Mouse (Mus musculus) neural tube, embryonic 12.5 days (tissue): ENCODE data around the gene Gps1. TPM values are rescaled to one million over a fixed set of nuclear protein-coding genes. Genes with fewer than 3 reads are reported as not detected.
"Not testable (repeated sequence)": the region's sequence is repeated elsewhere in the genome, so short reads cannot be mapped to it uniquely, and the experiment has no call there.

Experiments
- ATAC-seq: fragments of 200-750 bp; cut with Nextera tagmentation; 2 replicates; pipeline ENCODE4 v1.8.0; 2017; ENCODE audit warnings: low read depth, mild to moderate bottlenecking, moderate TSS enrichment, moderate library complexity; ENCODE audit not compliant: low FRiP score
- H3K27ac ChIP-seq: fragments of 300-500 bp; sonication (generic); 2 replicates; pipeline ENCODE4 v1.5.1; 2016
- H3K27me3 ChIP-seq: fragments of 300-500 bp; sonication (generic); replicated peaks from 2 replicates; pipeline ENCODE4 v1.6.1; 2016; ENCODE audit warnings: mild to moderate bottlenecking
- H3K36me3 ChIP-seq: fragments of 300-500 bp; sonication (generic); 2 replicates; pipeline ENCODE4 v1.6.1; 2016; ENCODE audit warnings: mild to moderate bottlenecking
- H3K4me1 ChIP-seq: fragments of 300-500 bp; sonication (generic); 2 replicates; pipeline ENCODE4 v1.6.1; 2016
- H3K4me2 ChIP-seq: fragments of 300-500 bp; sonication (generic); replicated peaks from 2 replicates; pipeline ENCODE4 v1.6.1; 2016; ENCODE audit warnings: mild to moderate bottlenecking
- H3K4me3 ChIP-seq: fragments of 300-500 bp; sonication (generic); 2 replicates; pipeline ENCODE4 v1.5.1; 2016
- H3K9ac ChIP-seq: fragments of 300-500 bp; sonication (generic); 2 replicates; pipeline ENCODE4 v1.6.1; 2016; ENCODE audit warnings: mild to moderate bottlenecking
- H3K9me3 ChIP-seq: fragments of 300-500 bp; sonication (generic); 2 replicates; pipeline ENCODE4 v1.6.1; 2016; ENCODE audit warnings: mild to moderate bottlenecking
- WGBS: fragments of 180-500 bp; shearing (Covaris S2); methylation state at CpG from one replicate; pipeline ENCODE4 v1.1.7; 2016; 5-methylcytosine and 5-hydroxymethylcytosine counted together
- polyA plus RNA-seq: library from polyadenylated mRNA; unstranded; fragments of >200 nt; fragmentation: Nextera tagmentation; extraction: Ambion mirVana; gene quantifications from 2 replicates; pipeline ENCODE4 v1.2.1, GENCODE M21; 2016

The Gps1 gene
- polyA plus RNA-seq, 1 experiment from 2014 or later, result 258 TPM

DNA sequence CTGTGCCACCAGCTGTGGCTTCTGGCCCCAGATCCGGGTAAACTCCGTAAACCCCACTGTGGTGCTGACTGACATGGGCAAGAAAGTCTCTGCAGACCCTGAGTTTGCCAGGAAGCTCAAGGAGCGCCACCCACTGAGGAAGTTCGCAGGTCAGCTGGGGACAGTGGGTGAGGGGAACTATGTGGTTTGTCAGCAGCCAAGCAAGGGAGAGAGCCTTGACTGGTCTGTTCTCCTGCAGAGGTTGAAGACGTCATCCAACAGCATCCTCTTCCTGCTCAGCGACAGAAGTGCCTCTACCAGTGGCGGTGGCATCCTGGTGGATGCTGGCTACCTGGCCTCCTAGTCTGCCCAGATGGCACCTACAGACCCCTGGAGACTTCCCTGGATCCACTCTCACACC is 17.0 kb upstream of the Gps1 start:
- whole genome bisulfite sequencing, result 75% methylated on average over 4 of the region's 7 CpGs
- ATAC-seq, H3K27me3 ChIP-seq, H3K4me2 ChIP-seq, H3K4me3 ChIP-seq, H3K9me3 ChIP-seq, H3K36me3 ChIP-seq, H3K27ac ChIP-seq, H3K9ac ChIP-seq, H3K4me1 ChIP-seq: not testable (repeated sequence)

DNA sequence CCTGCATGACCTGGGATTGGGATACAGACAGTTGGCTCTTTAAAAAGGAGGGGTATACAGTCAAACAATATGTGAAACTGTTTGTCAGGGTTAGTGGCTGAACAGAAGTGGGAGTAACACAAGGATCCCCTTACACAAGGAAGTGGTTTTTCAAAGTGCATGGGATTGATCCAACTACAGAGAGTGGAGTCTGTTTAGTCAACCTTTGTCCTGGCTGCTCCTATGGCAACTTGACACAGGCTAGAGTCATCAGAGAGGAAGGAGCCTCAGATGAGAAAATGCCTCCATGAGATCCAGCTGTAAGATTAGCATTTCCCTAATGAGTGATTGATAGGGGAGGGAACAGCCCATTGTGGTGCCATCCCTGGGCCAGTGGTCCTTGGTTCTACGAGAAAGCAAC is 15.9 kb upstream of the Gps1 start:
- no peaks in the 10 kb centered on the region for H3K36me3 ChIP-seq
- H3K9me3 ChIP-seq, result no peaks in the 10 kb centered on the region
- H3K9ac ChIP-seq, result no peak overlapping the region
- no peaks in the 10 kb centered on the region for H3K4me1 ChIP-seq
- no peak overlapping the region for H3K27ac ChIP-seq
- WGBS, result 79% methylated on average over 1 of the region's 1 CpGs
- ATAC-seq, result no peak
- H3K27me3 ChIP-seq, result no peaks in the 10 kb centered on the region
- no peak overlapping the region for H3K4me3 ChIP-seq
- no peak overlapping the region for H3K4me2 ChIP-seq

DNA sequence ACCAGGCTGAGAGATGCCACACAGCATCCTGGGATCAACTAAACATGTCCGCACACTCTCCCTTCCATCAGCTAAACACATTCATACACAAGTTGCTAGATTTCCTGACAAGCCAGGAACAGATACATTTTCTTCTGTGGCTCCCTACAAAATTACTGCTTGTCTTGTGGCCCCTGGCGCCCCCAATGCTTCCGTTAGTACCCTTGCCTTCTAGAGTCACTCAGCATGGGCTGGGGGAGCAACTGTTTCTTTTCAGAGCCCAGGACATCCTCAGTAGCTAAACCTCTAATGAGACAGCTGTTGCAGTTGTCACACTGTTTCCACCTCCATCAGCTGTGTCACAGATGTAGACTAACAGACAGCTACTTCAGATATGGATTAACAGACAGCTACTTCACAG is 11.3 kb upstream of the Gps1 start:
- no peak overlapping the region for H3K4me2 ChIP-seq
- no peak overlapping the region for H3K9ac ChIP-seq
- no peaks in the 10 kb centered on the region for H3K27me3 ChIP-seq
- no peaks in the 10 kb centered on the region for H3K9me3 ChIP-seq
- H3K4me1 ChIP-seq, result peaks cover 5% of the 10 kb centered on the region; the same call in 1 of the 2 replicates
- H3K4me3 ChIP-seq, result no peak overlapping the region
- ATAC-seq, result no peak
- no peaks in the 10 kb centered on the region for H3K36me3 ChIP-seq
- WGBS, result 85% methylated on average over 3 of the region's 3 CpGs
- no peak overlapping the region for H3K27ac ChIP-seq

DNA sequence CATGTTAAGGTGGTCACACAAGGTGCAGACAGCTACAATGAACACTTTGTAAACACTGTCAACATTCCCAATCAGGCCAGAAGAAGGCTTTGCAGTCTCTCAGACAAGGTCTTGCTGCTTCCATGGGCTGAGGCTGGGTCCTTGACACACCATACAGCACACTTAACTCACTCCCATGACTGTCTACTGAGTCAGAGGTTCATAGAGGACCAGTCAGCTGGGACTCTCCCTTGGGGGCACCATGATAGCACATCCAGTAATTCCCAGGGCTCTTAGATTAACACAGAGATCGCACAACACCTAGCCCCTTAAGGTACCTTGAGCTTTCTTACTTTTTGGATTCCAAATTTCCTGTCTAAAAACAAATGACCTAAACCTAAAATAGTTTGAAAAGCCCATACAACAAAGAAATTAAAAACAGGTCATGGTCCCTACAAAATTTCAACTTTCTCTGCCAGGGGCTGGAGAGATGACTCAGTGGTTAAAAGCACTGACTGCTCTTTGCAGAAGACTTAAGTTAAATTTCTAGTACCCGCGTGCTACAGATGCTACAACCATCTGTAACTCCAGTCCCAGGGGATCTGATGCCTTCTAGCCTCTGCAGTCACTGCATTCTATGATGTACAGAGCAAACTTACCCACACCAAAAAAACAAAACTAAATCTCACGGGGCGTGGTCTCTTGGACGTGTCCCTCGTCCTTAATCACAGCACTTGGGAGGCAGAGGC is 10.4 kb upstream of the Gps1 start:
- WGBS, result 84% methylated on average over 7 of the region's 7 CpGs
- Histone ChIP-seq H3K27ac (no peak overlapping the region), H3K9ac (no peak overlapping the region), H3K4me2 (no peak overlapping the region), H3K4me1 (peaks cover 5% of the 10 kb centered on the region; the same call in 1 of the 2 replicates), H3K9me3 (no peaks in the 10 kb centered on the region), H3K4me3 (no peak overlapping the region), H3K27me3 (no peaks in the 10 kb centered on the region), H3K36me3 (no peaks in the 10 kb centered on the region)
- ATAC-seq, result no peak

DNA sequence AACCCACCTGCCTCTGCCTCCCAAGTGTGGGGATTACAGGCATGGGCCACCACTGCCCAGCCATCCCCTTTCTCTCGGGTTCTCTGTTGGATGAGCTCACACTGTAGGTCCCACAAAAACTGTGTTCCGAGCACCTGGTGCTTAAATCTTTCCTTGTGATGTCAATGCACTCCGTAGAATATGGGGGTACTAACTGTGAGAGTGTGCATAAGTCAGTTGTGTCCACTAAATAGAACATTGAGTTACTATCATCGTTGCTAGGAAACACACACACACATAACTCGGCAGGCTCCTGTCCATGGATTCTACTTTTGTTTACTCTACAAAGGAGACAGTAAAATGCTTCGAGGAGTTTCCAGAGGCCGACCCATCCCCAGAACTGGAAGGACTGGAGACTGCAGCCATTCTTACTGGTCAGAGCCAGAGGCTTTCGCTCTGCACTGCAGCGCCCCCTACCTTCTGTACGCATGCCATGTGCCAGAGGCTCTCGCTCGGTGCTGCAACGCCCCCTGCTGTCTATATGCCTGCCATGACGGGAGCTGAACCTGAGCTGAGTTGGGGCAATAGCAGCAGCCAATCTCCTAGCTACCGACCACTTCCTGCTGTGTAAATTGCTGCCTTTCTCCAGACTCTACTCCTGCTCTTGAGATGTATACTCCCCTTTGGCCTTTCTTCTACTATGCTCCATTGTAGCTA is 8.2 kb upstream of the Gps1 start:
- ATAC-seq, result peak; percentile 77
- H3K4me2 ChIP-seq, result no peak overlapping the region
- H3K4me3 ChIP-seq, result no peak overlapping the region
- H3K9ac ChIP-seq, result no peak overlapping the region
- H3K27me3 ChIP-seq, result no peaks in the 10 kb centered on the region
- H3K27ac ChIP-seq, result no peak overlapping the region
- no peaks in the 10 kb centered on the region for H3K9me3 ChIP-seq
- peaks cover 5% of the 10 kb centered on the region; the same call in 1 of the 2 replicates for H3K4me1 ChIP-seq
- H3K36me3 ChIP-seq, result peaks cover 10% of the 10 kb centered on the region
- WGBS, result 24% methylated on average over 15 of the region's 15 CpGs

DNA sequence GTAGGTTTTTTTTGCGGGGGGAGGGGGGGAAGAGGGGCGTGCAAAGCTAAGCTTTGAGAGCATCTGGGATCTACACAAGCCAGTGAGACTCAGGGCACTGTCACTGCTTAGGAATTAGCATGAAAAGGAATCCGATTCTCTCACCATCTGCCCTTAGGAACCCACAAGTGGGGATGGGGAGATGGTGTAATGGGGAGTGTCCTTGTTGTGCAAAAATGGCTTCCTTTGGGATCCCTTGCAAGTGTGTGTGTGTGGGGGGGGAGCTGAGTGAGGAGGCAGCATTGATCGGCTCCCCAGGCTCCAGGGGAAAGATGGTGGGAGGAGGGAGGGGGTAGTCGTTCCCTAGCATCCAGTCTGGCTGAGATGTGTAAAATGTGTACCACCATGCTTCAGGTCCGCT is 6.9 kb upstream of the Gps1 start:
- peaks cover 20% of the 10 kb centered on the region for H3K36me3 ChIP-seq
- H3K27ac ChIP-seq, result no peak overlapping the region
- 27% methylated on average over 6 of the region's 6 CpGs for WGBS
- H3K4me3 ChIP-seq, result no peak overlapping the region
- H3K4me2 ChIP-seq, result no peak overlapping the region
- no peaks in the 10 kb centered on the region for H3K9me3 ChIP-seq
- no peak for ATAC-seq
- H3K9ac ChIP-seq, result no peak overlapping the region
- H3K27me3 ChIP-seq, result no peaks in the 10 kb centered on the region
- H3K4me1 ChIP-seq, result peaks cover 5% of the 10 kb centered on the region; the same call in 1 of the 2 replicates

DNA sequence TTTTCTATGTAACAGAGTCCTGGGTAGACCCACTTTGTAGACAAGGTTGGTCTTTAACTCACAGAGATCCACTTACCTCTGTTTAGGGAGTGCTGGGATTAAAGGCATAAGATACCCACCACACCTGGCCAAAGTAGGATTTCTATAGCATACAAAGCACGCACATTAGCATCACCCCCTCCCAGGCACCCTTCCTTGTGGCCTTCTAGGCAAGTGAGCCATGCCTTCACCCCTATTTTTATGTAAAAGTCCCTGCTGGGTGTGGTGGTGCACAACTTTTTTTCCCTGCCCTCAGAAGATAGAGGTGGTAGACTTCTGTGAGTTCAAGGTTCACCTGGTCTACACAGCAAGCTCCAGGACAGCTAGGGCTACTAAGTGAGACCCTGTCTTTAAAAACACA is 4.2 kb upstream of the Gps1 start:
- 84% methylated on average over 1 of the region's 1 CpGs for WGBS

DNA sequence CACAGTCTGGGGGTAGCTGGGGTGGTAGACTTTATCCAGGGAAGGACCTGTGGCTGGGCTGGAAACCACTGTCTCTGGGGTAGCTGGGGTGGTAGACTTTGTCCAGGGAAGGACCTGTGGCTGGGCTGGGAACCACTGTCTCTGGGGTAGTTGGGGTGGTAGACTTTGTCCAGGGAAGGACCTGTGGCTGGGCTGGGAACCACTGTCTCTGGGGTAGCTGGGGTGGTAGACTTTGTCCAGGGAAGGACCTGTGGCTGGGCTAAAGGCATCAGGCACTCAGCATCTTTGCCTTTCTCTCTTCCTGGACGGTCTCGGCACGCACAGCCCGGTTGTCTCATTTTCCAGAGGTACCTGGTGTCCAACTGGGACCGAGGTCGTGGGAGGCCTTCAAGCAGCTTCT is 2.7 kb upstream of the Gps1 start:
- Histone ChIP-seq H3K36me3 (peaks cover 38% of the 10 kb centered on the region), H3K4me1 (peaks cover 20% of the 10 kb centered on the region)
- H3K27me3 ChIP-seq, H3K9me3 ChIP-seq, H3K4me3 ChIP-seq, H3K9ac ChIP-seq, H3K4me2 ChIP-seq, H3K27ac ChIP-seq, ATAC-seq: not testable (repeated sequence)
- WGBS, result 91% methylated on average over 6 of the region's 6 CpGs

More for the DNA sequence above, 4.2 kb upstream of the Gps1 start:
- Histone ChIP-seq H3K9ac (no peak overlapping the region), H3K9me3 (no peaks in the 10 kb centered on the region), H3K27ac (no peak overlapping the region), H3K4me1 (peaks cover 17% of the 10 kb centered on the region), H3K4me3 (no peak overlapping the region), H3K27me3 (peaks cover 4% of the 10 kb centered on the region; the same call in 1 of the 2 replicates), H3K4me2 (no peak overlapping the region), H3K36me3 (peaks cover 29% of the 10 kb centered on the region)
- ATAC-seq, result no peak

DNA sequence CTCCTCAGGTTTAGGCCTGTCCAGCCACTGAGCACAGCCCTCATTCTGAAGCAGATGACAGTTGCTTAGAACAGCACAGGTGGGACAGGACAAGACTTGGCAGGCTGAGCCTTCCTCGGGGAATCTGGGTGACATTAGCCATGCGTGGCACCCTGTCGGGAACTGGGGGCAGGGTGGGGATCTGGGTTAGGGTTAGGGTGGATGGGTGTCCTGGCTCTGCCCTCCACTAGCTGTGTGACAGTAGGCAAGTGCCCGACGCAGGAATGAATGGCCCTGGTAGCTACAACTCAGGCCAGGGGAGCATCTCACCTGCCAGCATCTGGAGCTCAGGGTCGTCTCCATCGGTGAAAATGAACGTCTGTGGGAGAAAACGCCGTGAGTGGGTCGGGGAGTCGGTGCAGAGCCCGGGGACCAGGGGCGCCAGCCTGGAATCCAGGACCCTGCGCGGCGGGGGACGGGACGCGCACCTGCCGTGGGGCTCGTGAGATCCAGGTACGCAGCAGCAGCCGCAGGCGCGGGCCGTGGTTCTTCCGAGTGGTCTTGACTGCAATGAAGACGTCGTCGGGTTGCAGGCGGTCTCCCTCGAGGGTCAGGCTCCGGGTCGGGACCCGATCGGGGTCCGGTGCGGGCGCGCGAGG is 527 bp upstream of the Gps1 start:
- Histone ChIP-seq H3K9me3 (no peaks in the 10 kb centered on the region), H3K4me1 (peaks cover 20% of the 10 kb centered on the region), H3K4me2 (peak overlapping the region; percentile 99), H3K27ac (peak overlapping the region; percentile 66), H3K4me3 (peak overlapping the region; percentile 99), H3K9ac (peak overlapping the region; percentile 93), H3K36me3 (peaks cover 60% of the 10 kb centered on the region), H3K27me3 (peaks cover 4% of the 10 kb centered on the region; the same call in 1 of the 2 replicates)
- ATAC-seq, result peak; percentile 30; the same call in 1 of the 2 replicates
- WGBS, result 2% methylated on average over 42 of the region's 42 CpGs

DNA sequence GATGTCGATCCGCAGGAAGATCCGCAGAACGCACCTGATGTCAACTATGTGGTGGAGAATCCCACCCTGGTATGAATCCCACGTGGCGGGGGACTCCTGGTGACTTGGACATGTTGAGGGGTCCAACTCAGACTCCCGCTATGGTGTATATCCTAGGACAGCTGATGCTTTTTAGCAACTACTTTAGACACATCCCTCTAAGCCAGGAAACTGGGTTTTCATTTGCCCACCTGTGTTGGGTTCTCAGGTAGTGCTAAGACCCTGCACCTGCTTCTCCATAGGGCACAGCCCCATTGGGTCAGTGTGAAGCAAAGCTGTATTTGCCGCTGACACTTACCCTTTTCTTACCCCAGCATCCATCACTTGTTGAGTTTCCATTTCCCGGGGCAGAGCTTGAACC is 1.1 kb downstream of the Gps1 start:
- H3K4me1 ChIP-seq, result peaks cover 20% of the 10 kb centered on the region
- no peaks in the 10 kb centered on the region for H3K9me3 ChIP-seq
- peaks cover 4% of the 10 kb centered on the region; the same call in 1 of the 2 replicates for H3K27me3 ChIP-seq
- WGBS, result 40% methylated on average over 9 of the region's 9 CpGs
- H3K27ac ChIP-seq, result no peak overlapping the region
- no peak for ATAC-seq
- peak overlapping the region; percentile 93 for H3K9ac ChIP-seq
- peaks cover 71% of the 10 kb centered on the region for H3K36me3 ChIP-seq
- H3K4me2 ChIP-seq, result peak overlapping the region; percentile 99
- peak overlapping the region; percentile 99 for H3K4me3 ChIP-seq

DNA sequence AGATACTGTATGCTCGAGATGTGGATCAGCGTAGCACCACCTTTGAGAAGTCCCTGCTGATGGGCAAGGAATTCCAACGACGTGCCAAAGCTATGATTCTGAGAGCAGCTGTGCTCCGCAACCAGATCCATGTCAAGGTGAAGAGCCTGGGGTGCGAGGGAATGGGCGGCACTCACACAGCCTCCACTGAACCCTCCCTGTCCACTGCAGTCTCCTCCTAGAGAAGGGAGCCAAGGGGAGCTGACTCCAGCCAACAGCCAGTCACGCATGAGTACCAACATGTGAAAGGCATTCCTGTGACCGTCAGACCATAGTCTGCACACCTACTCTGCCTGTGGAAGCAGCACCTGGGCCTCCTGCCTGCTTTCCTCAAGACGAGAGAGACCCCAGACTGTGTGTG is 4.4 kb downstream of the Gps1 start:
- not testable (repeated sequence) for H3K27me3 ChIP-seq, H3K27ac ChIP-seq, H3K4me3 ChIP-seq, H3K9me3 ChIP-seq, ATAC-seq, H3K4me2 ChIP-seq, H3K9ac ChIP-seq
- Histone ChIP-seq H3K4me1 (peaks cover 11% of the 10 kb centered on the region), H3K36me3 (peaks cover 78% of the 10 kb centered on the region)
- 94% methylated on average over 10 of the region's 10 CpGs for WGBS

DNA sequence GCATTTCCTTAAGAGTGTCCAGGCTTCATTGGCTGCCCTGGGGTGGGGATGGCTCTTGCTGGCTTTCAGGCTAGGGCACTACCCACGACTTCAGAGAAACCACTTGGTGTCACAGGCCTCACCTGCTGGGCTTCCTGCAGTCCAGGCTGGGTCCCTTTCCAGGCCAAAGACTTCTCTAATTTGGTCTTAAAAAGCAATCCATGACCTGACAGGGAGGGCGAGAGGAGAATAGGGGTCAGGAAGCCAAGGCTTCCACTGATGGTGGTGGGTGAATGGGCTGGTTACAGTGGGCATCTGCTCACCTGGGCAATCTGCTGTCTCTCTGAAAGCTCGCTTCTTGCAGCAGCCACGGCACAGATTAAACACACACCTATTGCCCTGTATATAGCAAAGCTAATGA is 5.3 kb downstream of the Gps1 start:
- Histone ChIP-seq H3K36me3 (peaks cover 85% of the 10 kb centered on the region), H3K27me3 (no peaks in the 10 kb centered on the region), H3K4me2 (no peak overlapping the region), H3K27ac (no peak overlapping the region), H3K4me3 (no peak overlapping the region), H3K4me1 (peaks cover 10% of the 10 kb centered on the region), H3K9ac (no peak overlapping the region), H3K9me3 (no peaks in the 10 kb centered on the region)
- WGBS, result 91% methylated on average over 4 of the region's 4 CpGs
- no peak for ATAC-seq
